Mouse (Mus musculus): ENCODE data around the gene Psmb3. TPM values are rescaled to one million over a fixed set of nuclear protein-coding genes. Genes with fewer than 3 reads are reported as not detected.

The Psmb3 gene
- total and polyA plus RNA-seq, 3 experiments, result 648 to 914 TPM; not detected in 1

Other genes starting within 250 kb of the Psmb3 start
- not detected in 2 replicates for gene 4933428G20Rik, start 203.1 kb upstream of the Psmb3 start, total RNA-seq (2012; rRNA removed)
- gene 4933428G20Rik, start 203.1 kb upstream of the Psmb3 start, polyA plus RNA-seq (2012; ENCODE audit: insufficient read depth in 1 of 2, insufficient read length in 2 of 2, low read depth in 1 of 2, low replicate concordance in 2 of 2, missing spikeins in 1 of 2), result under 1 TPM in 1 of 2 experiments, not detected in 1; 0.15 TPM
- gene Srcin1, start 127.2 kb upstream of the Psmb3 start, total RNA-seq (2012; rRNA removed), result 0.03 and 0.04 TPM in 2 replicates
- gene Srcin1, start 127.2 kb upstream of the Psmb3 start, polyA plus RNA-seq (2012; ENCODE audit: insufficient read depth in 1 of 2, insufficient read length in 2 of 2, low read depth in 1 of 2, low replicate concordance in 2 of 2, missing spikeins in 1 of 2), result under 1 TPM in 1 of 2 experiments, not detected in 1; 0.10 TPM
- not detected in 2 replicates for gene Epop, start 73.7 kb upstream of the Psmb3 start, total RNA-seq (2012; rRNA removed)
- gene Epop, start 73.7 kb upstream of the Psmb3 start, polyA plus RNA-seq (2012; ENCODE audit: insufficient read depth in 1 of 2, insufficient read length in 2 of 2, low read depth in 1 of 2, low replicate concordance in 2 of 2, missing spikeins in 1 of 2), result not detected
- gene Mllt6, start 40.0 kb upstream of the Psmb3 start, total RNA-seq (2012; rRNA removed), result 15.1 and 17.2 TPM in 2 replicates
- gene Mllt6, start 40.0 kb upstream of the Psmb3 start, polyA plus RNA-seq (2012; ENCODE audit: insufficient read depth in 1 of 2, insufficient read length in 2 of 2, low read depth in 1 of 2, low replicate concordance in 2 of 2, missing spikeins in 1 of 2), result 10 to 100 TPM in 1 of 2 experiments, not detected in 1; 17.6 TPM
- 1.5 and 1.7 TPM in 2 replicates for gene Cisd3, start 17.6 kb upstream of the Psmb3 start, total RNA-seq (2012; rRNA removed)
- gene Cisd3, start 17.6 kb upstream of the Psmb3 start, polyA plus RNA-seq (2012; ENCODE audit: insufficient read depth in 1 of 2, insufficient read length in 2 of 2, low read depth in 1 of 2, low replicate concordance in 2 of 2, missing spikeins in 1 of 2), result 1 to 10 TPM in 1 of 2 experiments, not detected in 1; 6.1 TPM
- 12.3 and 20.0 TPM in 2 replicates for gene Pcgf2, start 2.9 kb upstream of the Psmb3 start, total RNA-seq (2012; rRNA removed)
- 10 to 100 TPM in 1 of 2 experiments, not detected in 1; 38.7 TPM for gene Pcgf2, start 2.9 kb upstream of the Psmb3 start, polyA plus RNA-seq (2012; ENCODE audit: insufficient read depth in 1 of 2, insufficient read length in 2 of 2, low read depth in 1 of 2, low replicate concordance in 2 of 2, missing spikeins in 1 of 2)
- gene Pip4k2b, start 41.3 kb downstream of the Psmb3 start, total RNA-seq (2012; rRNA removed), result 34.7 and 40.2 TPM in 2 replicates
- 10 to 100 TPM; 43.4 to 57.3 TPM for gene Pip4k2b, start 41.3 kb downstream of the Psmb3 start, polyA plus RNA-seq (2012; ENCODE audit: insufficient read depth in 1 of 2, insufficient read length in 2 of 2, low read depth in 1 of 2, low replicate concordance in 2 of 2, missing spikeins in 1 of 2)
- gene Cwc25, start 63.2 kb downstream of the Psmb3 start, total RNA-seq (2012; rRNA removed), result 18.1 and 20.8 TPM in 2 replicates
- gene Cwc25, start 63.2 kb downstream of the Psmb3 start, polyA plus RNA-seq (2012; ENCODE audit: insufficient read depth in 1 of 2, insufficient read length in 2 of 2, low read depth in 1 of 2, low replicate concordance in 2 of 2, missing spikeins in 1 of 2), result 10 to 100 TPM in 1 of 2 experiments, not detected in 1; 16.7 TPM
- 0.69 TPM in 2 replicates for gene 1700001P01Rik, start 72.5 kb downstream of the Psmb3 start, total RNA-seq (2012; rRNA removed)
- gene 1700001P01Rik, start 72.5 kb downstream of the Psmb3 start, polyA plus RNA-seq (2012; ENCODE audit: insufficient read depth in 1 of 2, insufficient read length in 2 of 2, low read depth in 1 of 2, low replicate concordance in 2 of 2, missing spikeins in 1 of 2), result under 1 TPM in 1 of 2 experiments, not detected in 1; 0.43 TPM
- gene Rpl23, start 79.0 kb downstream of the Psmb3 start, total RNA-seq (2012; rRNA removed), result 1,922 and 2,072 TPM in 2 replicates
- 100 to 1,000 TPM in 1 of 2 experiments, not detected in 1; 921 TPM for gene Rpl23, start 79.0 kb downstream of the Psmb3 start, polyA plus RNA-seq (2012; ENCODE audit: insufficient read depth in 1 of 2, insufficient read length in 2 of 2, low read depth in 1 of 2, low replicate concordance in 2 of 2, missing spikeins in 1 of 2)
- 13.3 and 15.2 TPM in 2 replicates for gene Lasp1, start 95.6 kb downstream of the Psmb3 start, total RNA-seq (2012; rRNA removed)
- gene Lasp1, start 95.6 kb downstream of the Psmb3 start, polyA plus RNA-seq (2012; ENCODE audit: insufficient read depth in 1 of 2, insufficient read length in 2 of 2, low read depth in 1 of 2, low replicate concordance in 2 of 2, missing spikeins in 1 of 2), result 10 to 100 TPM in 1 of 2 experiments, not detected in 1; 38.7 TPM
- gene B230217C12Rik, start 137.4 kb downstream of the Psmb3 start, total RNA-seq (2012; rRNA removed), result 0.29 TPM in 1 of 2 replicates, not detected in the other
- under 1 TPM in 1 of 2 experiments, not detected in 1; 0.81 TPM for gene B230217C12Rik, start 137.4 kb downstream of the Psmb3 start, polyA plus RNA-seq (2012; ENCODE audit: insufficient read depth in 1 of 2, insufficient read length in 2 of 2, low read depth in 1 of 2, low replicate concordance in 2 of 2, missing spikeins in 1 of 2)
- 0.73 and 1.4 TPM in 2 replicates for gene Fbxo47, start 180.8 kb downstream of the Psmb3 start, total RNA-seq (2012; rRNA removed)
- 1 to 10 TPM in 1 of 2 experiments, not detected in 1; 1.2 TPM for gene Fbxo47, start 180.8 kb downstream of the Psmb3 start, polyA plus RNA-seq (2012; ENCODE audit: insufficient read depth in 1 of 2, insufficient read length in 2 of 2, low read depth in 1 of 2, low replicate concordance in 2 of 2, missing spikeins in 1 of 2)

All from MEL (cell line).